Mouse (Mus musculus) macrophage (primary cell): ENCODE data around the gene Gm20683. TPM values are rescaled to one million over a fixed set of nuclear protein-coding genes. Genes with fewer than 3 reads are reported as not detected.

ENCODE experiments used
- H3K27ac ChIP-seq: fragments of 350-480 bp; formaldehyde crosslinking; 2 replicates; pipeline ENCODE4 v1.9.0; 2021
- H3K36me3 ChIP-seq: fragments of 350-480 bp; formaldehyde crosslinking; 2 replicates; pipeline ENCODE4 v1.9.0; 2021; ENCODE audit errors: inconsistent target
- H3K4me3 ChIP-seq: fragments of 350-480 bp; formaldehyde crosslinking; 2 replicates; pipeline ENCODE4 v1.9.0; 2021; ENCODE audit errors: inconsistent target
- H3K79me2 ChIP-seq: fragments of 350-480 bp; formaldehyde crosslinking; 2 replicates; pipeline ENCODE4 v1.9.0; 2021; ENCODE audit errors: inconsistent target
- WGBS: methylation state at CpG from one replicate; pipeline ENCODE4 v1.1.7; 2026; ENCODE audit warnings: inconsistent platforms; ENCODE audit not compliant: missing documents; 5-methylcytosine and 5-hydroxymethylcytosine counted together
- polyA plus RNA-seq: library from polyadenylated mRNA; stranded (reverse); fragments of 250-400 nt; gene quantifications from 3 replicates; pipeline ENCODE4 v1.2.4, GENCODE M21; 2018; ENCODE audit warnings: inconsistent platforms
- total RNA-seq, 78 experiments: library from RNA; depleted of rRNA; stranded (reverse); fragments of 250-400 nt; gene quantifications; 1 replicate in 9 of 78; 2 replicates in 24 of 78; 3 replicates in 43 of 78; 4 replicates in 2 of 78; pipeline ENCODE4 v1.2.4; 2018; ENCODE audit warnings: inconsistent platforms in 56 of 78

Gm20683 gene
- total RNA-seq (2018; cell fraction: chromatin; rRNA removed) = 10 to 100 TPM in 5 of 26 experiments, 1 to 10 TPM in 20, under 1 TPM in 1; 0.62 to 15.8 (median 6.3) TPM
- total RNA-seq (2018; cell fraction: cytosol; rRNA removed) = under 1 TPM in 21 of 26 experiments, not detected in 5; 0.03 to 0.96 (median 0.28) TPM
- 1 to 10 TPM; 1.1 to 9.6 (median 3.3) TPM for total RNA-seq (2018; cell fraction: nucleus; rRNA removed)
- 0.09 to 1.1 TPM (median 0.43 TPM) in 3 replicates for polyA plus RNA-seq

GRCm38 (mm10) chr17:25841117-25841880 is at the start of gene Gm20683:
Gene Gm20683 (minus strand): TSS chr17:25841763.
- peaks cover 49% of the 10 kb centered on the region for H3K36me3 ChIP-seq
- H3K79me2 ChIP-seq = peaks cover 12% of the 10 kb centered on the region; the same call in 1 of the 2 replicates
- no peak within 1 kb of the TSS for H3K4me3 ChIP-seq
- WGBS = 93% methylated on average over 18 of the region's 22 CpGs
- H3K27ac ChIP-seq = no peak within 1 kb of the TSS

GRCm38 (mm10) chr17:25888837-25889236 is 47.3 kb upstream of the Gm20683 start:
- peaks cover 42% of the 10 kb centered on the region for H3K79me2 ChIP-seq
- H3K27ac ChIP-seq = no peak overlapping the region
- WGBS = 88% methylated on average over 2 of the region's 3 CpGs
- peaks cover 62% of the 10 kb centered on the region for H3K36me3 ChIP-seq
- no peak overlapping the region for H3K4me3 ChIP-seq

GRCm38 (mm10) chr17:25887467-25887866 is 45.9 kb upstream of the Gm20683 start:
- Histone ChIP-seq H3K36me3 (peaks cover 75% of the 10 kb centered on the region), H3K4me3 (no peak overlapping the region), H3K27ac (no peak overlapping the region), H3K79me2 (peaks cover 28% of the 10 kb centered on the region)
- WGBS = 95% methylated on average over 10 of the region's 10 CpGs

GRCm38 (mm10) chr17:25886806-25887205 is 45.2 kb upstream of the Gm20683 start:
- no peak overlapping the region for H3K4me3 ChIP-seq
- H3K79me2 ChIP-seq = peaks cover 21% of the 10 kb centered on the region
- H3K27ac ChIP-seq = no peak overlapping the region
- peaks cover 82% of the 10 kb centered on the region for H3K36me3 ChIP-seq

- Histone ChIP-seq H3K27ac (no peak overlapping the region), H3K4me3 (no peak overlapping the region), H3K36me3 (peaks cover 74% of the 10 kb centered on the region), H3K79me2 (peaks cover 10% of the 10 kb centered on the region; the same call in 1 of the 2 replicates)
- WGBS = 64% methylated on average over 4 of the region's 4 CpGs
Measured at GRCm38 (mm10) chr17:25885636-25886035, 44.1 kb upstream of the Gm20683 start.

GRCm38 (mm10) chr17:25883824-25884223 is 42.3 kb upstream of the Gm20683 start:
- no peaks in the 10 kb centered on the region; the same call in 1 of the 2 replicates for H3K79me2 ChIP-seq
- 94% methylated on average over 3 of the region's 3 CpGs for WGBS
- peaks cover 56% of the 10 kb centered on the region for H3K36me3 ChIP-seq
- no peak overlapping the region for H3K4me3 ChIP-seq
- no peak overlapping the region for H3K27ac ChIP-seq

GRCm38 (mm10) chr17:25883268-25883667 is 41.7 kb upstream of the Gm20683 start:
- Histone ChIP-seq H3K27ac (no peak overlapping the region), H3K79me2 (no peaks in the 10 kb centered on the region; the same call in 1 of the 2 replicates), H3K4me3 (no peak overlapping the region), H3K36me3 (peaks cover 50% of the 10 kb centered on the region)
- 96% methylated on average over 8 of the region's 8 CpGs for WGBS

GRCm38 (mm10) chr17:25882306-25882705 is 40.7 kb upstream of the Gm20683 start:
- H3K79me2 ChIP-seq = no peaks in the 10 kb centered on the region; the same call in 1 of the 2 replicates
- H3K36me3 ChIP-seq = peaks cover 41% of the 10 kb centered on the region
- 83% methylated on average over 5 of the region's 5 CpGs for WGBS
- no peak overlapping the region for H3K27ac ChIP-seq
- H3K4me3 ChIP-seq = no peak overlapping the region

- H3K4me3 ChIP-seq = no peak overlapping the region
- no peak overlapping the region for H3K27ac ChIP-seq
- peaks cover 40% of the 10 kb centered on the region for H3K36me3 ChIP-seq
- no peaks in the 10 kb centered on the region for H3K79me2 ChIP-seq
- WGBS = 98% methylated on average over 4 of the region's 4 CpGs
Measured at GRCm38 (mm10) chr17:25881691-25882090, 40.1 kb upstream of the Gm20683 start.

GRCm38 (mm10) chr17:25880913-25881641 is 39.5 kb upstream of the Gm20683 start:
- Histone ChIP-seq H3K79me2 (no peaks in the 10 kb centered on the region), H3K4me3 (no peak overlapping the region), H3K27ac (no peak overlapping the region), H3K36me3 (peaks cover 40% of the 10 kb centered on the region)
- WGBS = 74% methylated on average over 5 of the region's 5 CpGs

GRCm38 (mm10) chr17:25880196-25880910 is 38.8 kb upstream of the Gm20683 start, which contains the start of gene Wfikkn1:
Gene Wfikkn1 (minus strand): TSS chr17:25880858.
- no peaks in the 10 kb centered on the region for H3K79me2 ChIP-seq
- peaks cover 35% of the 10 kb centered on the region for H3K36me3 ChIP-seq
- H3K27ac ChIP-seq = no peak within 1 kb of the TSS
- H3K4me3 ChIP-seq = no peak within 1 kb of the TSS
- 75% methylated on average over 5 of the region's 5 CpGs for WGBS

- H3K4me3 ChIP-seq = no peak overlapping the region
- H3K27ac ChIP-seq = no peak overlapping the region
- no peaks in the 10 kb centered on the region for H3K79me2 ChIP-seq
- WGBS = 97% methylated on average over 5 of the region's 8 CpGs
- peaks cover 30% of the 10 kb centered on the region for H3K36me3 ChIP-seq
Measured at GRCm38 (mm10) chr17:25879750-25880149, 38.2 kb upstream of the Gm20683 start.

- Histone ChIP-seq H3K27ac (no peak overlapping the region), H3K79me2 (no peaks in the 10 kb centered on the region), H3K4me3 (no peak overlapping the region), H3K36me3 (peaks cover 25% of the 10 kb centered on the region)
- 95% methylated on average over 4 of the region's 4 CpGs for WGBS
Measured at GRCm38 (mm10) chr17:25879261-25879660, 37.7 kb upstream of the Gm20683 start.

- peaks cover 20% of the 10 kb centered on the region for H3K36me3 ChIP-seq
- 93% methylated on average over 19 of the region's 19 CpGs for WGBS
- H3K27ac ChIP-seq = no peak overlapping the region
- H3K79me2 ChIP-seq = no peaks in the 10 kb centered on the region
- no peak overlapping the region for H3K4me3 ChIP-seq
Measured at GRCm38 (mm10) chr17:25878611-25879180, 37.1 kb upstream of the Gm20683 start.
